Mouse (Mus musculus) lung, postnatal 0 days (tissue): ENCODE data around the gene Nup188.

Experiments used
- CTCF ChIP-seq: IDR thresholded peaks from 2 replicates; pipeline ENCODE4 v1.5.1; 2016; ENCODE audit warnings: antibody characterized with exemption, mild to moderate bottlenecking
- EP300 ChIP-seq: IDR thresholded peaks from 2 replicates; pipeline ENCODE4 v1.6.1; 2016; ENCODE audit warnings: antibody characterized with exemption, mild to moderate bottlenecking, control low read depth

GRCm38 (mm10) chr2:30328791-30329190, 42.6 kb downstream of the Nup188 start:
- TF ChIP-seq CTCF (no peak), EP300 (no peak)
